Mouse (Mus musculus) MEL-GATA-1-ER (cell line): ENCODE data around the gene Wdr45b.
"Not testable (repeated sequence)": the region's sequence is repeated elsewhere in the genome, so short reads cannot be mapped to it uniquely, and the experiment has no call there.

Source experiments
- DNase-seq: peaks from one replicate; pipeline ENCODE4 v3.0.0-alpha.2; 2012; ENCODE audit warnings: low read depth; ENCODE audit errors: extremely low read depth

The Wdr45b gene

GRCm38 (mm10) chr11:121354091-121354707, at the start of gene Wdr45b:
Wdr45b (minus strand) TSS chr11:121354445.
- peak; percentile 93 for DNase-seq

GRCm38 (mm10) chr11:121392405-121392804, 38.2 kb upstream of the Wdr45b start:
- DNase-seq = no peak

GRCm38 (mm10) chr11:121390793-121391192, 36.5 kb upstream of the Wdr45b start:
- peak; percentile 85 for DNase-seq

- DNase-seq = no peak
Observed at GRCm38 (mm10) chr11:121388554-121388945, 34.3 kb upstream of the Wdr45b start.

GRCm38 (mm10) chr11:121387750-121388553, 33.7 kb upstream of the Wdr45b start, which contains the start of gene Rab40b:
Rab40b (minus strand) TSS chr11:121388251.
- DNase-seq = peak; percentile 90

GRCm38 (mm10) chr11:121380294-121380693, 26.0 kb upstream of the Wdr45b start:
- no peak for DNase-seq

GRCm38 (mm10) chr11:121378644-121379043, 24.4 kb upstream of the Wdr45b start:
- no peak for DNase-seq

- DNase-seq = no peak
Observed at GRCm38 (mm10) chr11:121373305-121373704, 19.1 kb upstream of the Wdr45b start.

- DNase-seq = no peak
Observed at GRCm38 (mm10) chr11:121370337-121370994, 16.2 kb upstream of the Wdr45b start.

- peak; percentile 66 for DNase-seq
Observed at GRCm38 (mm10) chr11:121369622-121370021, 15.4 kb upstream of the Wdr45b start.

- peak; percentile 51 for DNase-seq
Observed at GRCm38 (mm10) chr11:121368731-121369130, 14.5 kb upstream of the Wdr45b start.

GRCm38 (mm10) chr11:121367170-121367707, 13.0 kb upstream of the Wdr45b start:
- DNase-seq = no peak

- DNase-seq = peak; percentile 56
Observed at GRCm38 (mm10) chr11:121362212-121362611, 8.0 kb upstream of the Wdr45b start.

GRCm38 (mm10) chr11:121353326-121354090, 737 bp downstream of the Wdr45b start:
- DNase-seq = peak; percentile 55

- DNase-seq = not testable (repeated sequence)
Observed at GRCm38 (mm10) chr11:121348727-121349126, 5.5 kb downstream of the Wdr45b start.

GRCm38 (mm10) chr11:121348166-121348565, 6.1 kb downstream of the Wdr45b start:
- DNase-seq = no peak

GRCm38 (mm10) chr11:121347036-121347435, 7.2 kb downstream of the Wdr45b start:
- DNase-seq = no peak

GRCm38 (mm10) chr11:121342423-121342822, 11.8 kb downstream of the Wdr45b start:
- DNase-seq = not testable (repeated sequence)

GRCm38 (mm10) chr11:121340287-121340686, 14.0 kb downstream of the Wdr45b start:
- no peak for DNase-seq

- DNase-seq = no peak
Observed at GRCm38 (mm10) chr11:121339647-121340046, 14.6 kb downstream of the Wdr45b start.

GRCm38 (mm10) chr11:121331641-121332040, 22.6 kb downstream of the Wdr45b start:
- DNase-seq = no peak
